In genomic region chr17:65956993-65957781, GRCm38 (mm10) we compare ENCODE assay signal across 9 mouse cellular contexts. TPM values are rescaled to one million over a fixed set of nuclear protein-coding genes. Genes with fewer than 3 reads are reported as not detected.
DNase-seq lines count a peak whose midpoint lies in the region; ATAC-seq and TF ChIP-seq lines count a peak whose summit lies in the region.
"Had no signal": no experiment of that assay in that cellular context is flagged by ENCODE, and none has a peak within 500 bp of the region (broad histone marks: within the 10 kb centered on the region; RNA-seq: fewer than 3 reads in every experiment).

No protein-coding gene starts in this region.

- no peaks in the 10 kb centered on the region for H3K79me2 ChIP-seq in MEL (ENCODE audit: control insufficient read depth, insufficient read depth, low read length, poor library complexity)

- H3K4me1 ChIP-seq in hindbrain, embryonic 15.5 days (replicated peaks) = no peaks in the 10 kb centered on the region
- H3K4me1 ChIP-seq in hindbrain, embryonic 14.5 days (replicated peaks; ENCODE audit: control insufficient read depth, insufficient read depth, low read length) = no peaks in the 10 kb centered on the region
- H3K4me1 ChIP-seq in MEL (ENCODE audit: control insufficient read depth in 1 of 2, insufficient read depth in 2 of 2, low read length in 2 of 2) = peaks cover 7 to 26% of the 10 kb centered on the region in 2 experiments
- H3K4me1 ChIP-seq in liver, embryonic 12.5 days = peaks cover 20% of the 10 kb centered on the region
- H3K4me1 ChIP-seq: midbrain, embryonic 12.5 days had no signal

- no peak for DNase-seq in hindbrain, embryonic 14.5 days (ENCODE audit: low spot score)
- DNase-seq in MEL (ENCODE audit: low read depth, low spot score) = peak; percentile 82
- peak; percentile 69 to 75 for DNase-seq in cerebellum, postnatal 14 days
- no peak for DNase-seq in thymus, postnatal 10 days (ENCODE audit: low spot score in 2 of 2)
- no peak for DNase-seq in frontal cortex, postnatal 10 days (ENCODE audit: low spot score in 2 of 2)
- no peak for DNase-seq in left cerebral cortex, adult 2 months (ENCODE audit: extremely low spot score in 1 of 2, low spot score in 2 of 2)

- no peak overlapping the region for H3K27ac ChIP-seq in hindbrain, embryonic 15.5 days (replicated peaks)
- H3K27ac ChIP-seq in hindbrain, embryonic 14.5 days = no peak overlapping the region
- peak overlapping the region; percentile 80 for H3K27ac ChIP-seq in MEL (ENCODE audit: control insufficient read depth, low read depth, low read length)
- no peak overlapping the region for H3K27ac ChIP-seq in liver, embryonic 12.5 days
- H3K27ac ChIP-seq in left cerebral cortex, adult 2 months = no peak overlapping the region
- H3K27ac ChIP-seq: midbrain, embryonic 12.5 days had no signal

- no peak overlapping the region for H3K4me2 ChIP-seq in hindbrain, embryonic 15.5 days
- H3K4me2 ChIP-seq in hindbrain, embryonic 14.5 days (replicated peaks) = no peak overlapping the region
- peak overlapping the region; percentile 14; the same call in 1 of the 2 replicates for H3K4me2 ChIP-seq in liver, embryonic 12.5 days
- H3K4me2 ChIP-seq: midbrain, embryonic 12.5 days had no signal

- ATAC-seq in hindbrain, embryonic 15.5 days (ENCODE audit: low FRiP score, low read depth) = 0 out of 2 replicates have a peak, but pooled peaks have one; percentile 6
- no peak for ATAC-seq in hindbrain, embryonic 14.5 days (ENCODE audit: low FRiP score)
- ATAC-seq in liver, embryonic 12.5 days = no peak

- peak in 1 of 2 experiments; percentile 38; a peak in 1 of 4 replicates for TF ChIP-seq POLR2A in MEL (IDR thresholded peaks at IDR 0.05; ENCODE audit: control insufficient read depth in 1 of 2, insufficient read depth in 1 of 2, low read depth in 1 of 2, low read length in 2 of 2, poor library complexity in 1 of 2)

- H3K9ac ChIP-seq in hindbrain, embryonic 15.5 days = no peak overlapping the region
- no peak overlapping the region for H3K9ac ChIP-seq in hindbrain, embryonic 14.5 days
- H3K9ac ChIP-seq in MEL (ENCODE audit: control insufficient read depth, low read depth, low read length, poor library complexity, severe bottlenecking) = peak overlapping the region; percentile 41
- no peak overlapping the region for H3K9ac ChIP-seq in liver, embryonic 12.5 days
- H3K9ac ChIP-seq: midbrain, embryonic 12.5 days had no signal

- no peak for TF ChIP-seq CTCF in MEL (IDR thresholded peaks at IDR 0.05 in 2 of 3, conservative IDR thresholded peaks at IDR 0.05 in 1 of 3; ENCODE audit: control insufficient read depth in 1 of 3, insufficient read depth in 1 of 3, low read depth in 2 of 3, low read length in 3 of 3, poor library complexity in 1 of 3, severe bottlenecking in 1 of 3)
- TF ChIP-seq CTCF in left cerebral cortex, adult 2 months (IDR thresholded peaks at IDR 0.05) = no peak

- WGBS in hindbrain, embryonic 15.5 days = 72% methylated on average over 14 of the region's 14 CpGs
- 82% methylated on average over 14 of the region's 14 CpGs for WGBS in hindbrain, embryonic 14.5 days
- WGBS in liver, embryonic 12.5 days (ENCODE audit: insufficient replicate concordance) = 49% methylated on average over 14 of the region's 14 CpGs

- no peaks in the 10 kb centered on the region for H3K9me3 ChIP-seq in hindbrain, embryonic 15.5 days
- H3K9me3 ChIP-seq in hindbrain, embryonic 14.5 days (ENCODE audit: control insufficient read depth, low read length) = no peaks in the 10 kb centered on the region
- H3K9me3 ChIP-seq in MEL (replicated peaks; ENCODE audit: insufficient read depth, low read length) = no peaks in the 10 kb centered on the region
- H3K9me3 ChIP-seq in liver, embryonic 12.5 days (replicated peaks) = no peaks in the 10 kb centered on the region
- H3K9me3 ChIP-seq: midbrain, embryonic 12.5 days had no signal

- intact Hi-C loops in left cerebral cortex, adult 2 months (cut with DNase I) = no loop called here

- H3K36me3 ChIP-seq in hindbrain, embryonic 15.5 days = no peaks in the 10 kb centered on the region
- H3K36me3 ChIP-seq in hindbrain, embryonic 14.5 days (replicated peaks; ENCODE audit: control insufficient read depth, insufficient read depth) = no peaks in the 10 kb centered on the region
- H3K36me3 ChIP-seq in MEL (ENCODE audit: control insufficient read depth in 1 of 2, insufficient read depth in 2 of 2, low read length in 2 of 2) = peaks cover 0 to 20% of the 10 kb centered on the region in 2 experiments; a peak in 2 of 4 replicates
- H3K36me3 ChIP-seq in liver, embryonic 12.5 days = no peaks in the 10 kb centered on the region
- H3K36me3 ChIP-seq: midbrain, embryonic 12.5 days had no signal

- TF ChIP-seq RAD21 in MEL (IDR thresholded peaks at IDR 0.05; ENCODE audit: low read depth, low read length) = no peak

- no peaks in the 10 kb centered on the region for H3K27me3 ChIP-seq in hindbrain, embryonic 15.5 days
- H3K27me3 ChIP-seq in hindbrain, embryonic 14.5 days (ENCODE audit: control insufficient read depth, insufficient read depth, low read length) = no peaks in the 10 kb centered on the region
- H3K27me3 ChIP-seq in MEL (ENCODE audit: control insufficient read depth in 1 of 2, insufficient read depth in 2 of 2, low read length in 2 of 2) = no peaks in the 10 kb centered on the region
- H3K27me3 ChIP-seq in liver, embryonic 12.5 days (replicated peaks) = no peaks in the 10 kb centered on the region
- H3K27me3 ChIP-seq: midbrain, embryonic 12.5 days had no signal

- no peak overlapping the region for H3K4me3 ChIP-seq in hindbrain, embryonic 15.5 days
- no peak overlapping the region for H3K4me3 ChIP-seq in hindbrain, embryonic 14.5 days (replicated peaks; ENCODE audit: low read length)
- H3K4me3 ChIP-seq in MEL (ENCODE audit: control insufficient read depth in 1 of 2, insufficient read depth in 1 of 2, low read depth in 2 of 2, low read length in 2 of 2) = peak overlapping the region; percentile 48 to 51; a peak in 3 of 4 replicates
- no peak overlapping the region for H3K4me3 ChIP-seq in liver, embryonic 12.5 days
- no peak overlapping the region for H3K4me3 ChIP-seq in left cerebral cortex, adult 2 months
- H3K4me3 ChIP-seq: midbrain, embryonic 12.5 days had no signal

- peak; percentile 20 to 71; a peak in 3 of 4 replicates for TF ChIP-seq EP300 in MEL (IDR thresholded peaks at IDR 0.05; ENCODE audit: low read depth in 1 of 2, low read length in 2 of 2)

TF ChIP-seq in MEL, 35 proteins besides CTCF, POLR2A, EP300 and RAD21 (continues in another document):
- TF ChIP-seq NELFE (IDR thresholded peaks at IDR 0.05; ENCODE audit: low read depth, low read length) = no peak
- TF ChIP-seq USF2 (IDR thresholded peaks at IDR 0.05; ENCODE audit: borderline replicate concordance in 1 of 2, insufficient read depth in 1 of 2, low read depth in 1 of 2, low read length in 2 of 2) = no peak
- TF ChIP-seq MAFK (IDR thresholded peaks at IDR 0.05; ENCODE audit: borderline replicate concordance, low read depth, low read length) = no peak
- 0 out of 2 replicates have a peak, but pooled peaks have one; percentile 31 for TF ChIP-seq MYC (IDR thresholded peaks at IDR 0.05; ENCODE audit: low read depth, low read length)
- no peak for TF ChIP-seq POLR2AphosphoS2 (IDR thresholded peaks at IDR 0.05; ENCODE audit: low read length)
- TF ChIP-seq KAT2A (conservative IDR thresholded peaks at IDR 0.05; ENCODE audit: low read depth, low read length) = no peak
- TF ChIP-seq TAL1 (IDR thresholded peaks at IDR 0.05; ENCODE audit: low read length) = no peak
- no peak for TF ChIP-seq SMC3 (IDR thresholded peaks at IDR 0.05; ENCODE audit: low read depth, low read length)
- TF ChIP-seq GATA1 (IDR thresholded peaks at IDR 0.05; ENCODE audit: low read depth, low read length) = peak; percentile 63
- no peak for TF ChIP-seq CHD2 (IDR thresholded peaks at IDR 0.05; ENCODE audit: low read length)
- TF ChIP-seq ZC3H11A (IDR thresholded peaks at IDR 0.05; ENCODE audit: low read depth, low read length) = no peak
- TF ChIP-seq GABPA (IDR thresholded peaks at IDR 0.05; ENCODE audit: low read depth, low read length) = no peak
- TF ChIP-seq TCF12 (IDR thresholded peaks at IDR 0.05; ENCODE audit: low read depth, low read length) = peak; percentile 48; the same call in 1 of the 2 replicates
- no peak for TF ChIP-seq E2F4 (IDR thresholded peaks at IDR 0.05; ENCODE audit: borderline replicate concordance, low read depth, low read length)
- no peak for TF ChIP-seq ZNF384 (IDR thresholded peaks at IDR 0.05; ENCODE audit: low read depth, low read length)
- TF ChIP-seq BHLHE40 (IDR thresholded peaks at IDR 0.05; ENCODE audit: borderline replicate concordance, low read depth, low read length) = peak; percentile 80
- TF ChIP-seq MXI1 (IDR thresholded peaks at IDR 0.05; ENCODE audit: low read depth, low read length) = peak; percentile 61; the same call in 1 of the 2 replicates
- peak; percentile 65; the same call in 1 of the 2 replicates for TF ChIP-seq MAX (IDR thresholded peaks at IDR 0.05; ENCODE audit: low read length)
- no peak; the same call in 1 of the 2 replicates for TF ChIP-seq RCOR1 (IDR thresholded peaks at IDR 0.05; ENCODE audit: low read depth, low read length)
- peak; percentile 73; the same call in 1 of the 2 replicates for TF ChIP-seq MAZ (IDR thresholded peaks at IDR 0.05; ENCODE audit: low read depth, low read length)
- TF ChIP-seq TBP (IDR thresholded peaks at IDR 0.05; ENCODE audit: low read depth, low read length) = peak; percentile 44; the same call in 1 of the 2 replicates
- no peak for TF ChIP-seq MEF2A (IDR thresholded peaks at IDR 0.05; ENCODE audit: extremely low read depth, insufficient replicate concordance, low read depth, low read length, poor library complexity, severe bottlenecking)
- TF ChIP-seq HCFC1 (IDR thresholded peaks at IDR 0.05; ENCODE audit: low read depth, low read length) = no peak; the same call in 1 of the 2 replicates
- no peak for TF ChIP-seq JUND (IDR thresholded peaks at IDR 0.05; ENCODE audit: low read depth, low read length)
- no peak for TF ChIP-seq USF1 (IDR thresholded peaks at IDR 0.05; ENCODE audit: low read depth, low read length)
- peak; percentile 65 for TF ChIP-seq SIN3A (IDR thresholded peaks at IDR 0.05; ENCODE audit: low read length)
- TF ChIP-seq MYB (IDR thresholded peaks at IDR 0.05; ENCODE audit: low read depth, low read length) = no peak

RNA-seq across cellular contexts. Expression of gene Twsg1, which starts 6.2 kb away (rescaled TPM):
- 51.2 and 55.5 TPM in 2 replicates for polyA plus RNA-seq in hindbrain, embryonic 15.5 days (2015; fragmentation: Nextera tagmentation; extraction: Ambion mirVana)
- 66.0 and 71.2 TPM in 2 replicates for polyA plus RNA-seq in hindbrain, embryonic 14.5 days (2014; fragmentation: Nextera tagmentation; extraction: Ambion mirVana)
- total RNA-seq in MEL (2012; rRNA removed) = 11.9 and 17.0 TPM in 2 replicates
- 10 to 100 TPM in 1 of 2 experiments, not detected in 1; 17.7 TPM for polyA plus RNA-seq in MEL (2012; ENCODE audit: insufficient read depth in 1 of 2, insufficient read length in 2 of 2, low read depth in 1 of 2, low replicate concordance in 2 of 2, missing spikeins in 1 of 2)
- polyA plus RNA-seq in liver, embryonic 12.5 days (2016; fragmentation: Nextera tagmentation; extraction: Ambion mirVana) = 23.1 and 26.4 TPM in 2 replicates
- total RNA-seq in left cerebral cortex, adult 2 months (2021) = 10 to 100 TPM; 22.8 to 27.3 TPM

Comparison
In these comparisons a context has a peak if more than half of its experiments do, and no peak if none do; other contexts are left out.
1. H3K4me3 ChIP-seq: peak in MEL (2 of 2); none in hindbrain, embryonic 15.5 days (single experiment), hindbrain, embryonic 14.5 days (single experiment), liver, embryonic 12.5 days (single experiment) and left cerebral cortex, adult 2 months (single experiment).
2. DNase-seq: peak in MEL (single experiment) and cerebellum, postnatal 14 days (2 of 2); none in hindbrain, embryonic 14.5 days (single experiment), thymus, postnatal 10 days (0 of 2), frontal cortex, postnatal 10 days (0 of 2) and left cerebral cortex, adult 2 months (0 of 2).